Mouse (Mus musculus) macrophage (primary cell): Measurements from ENCODE around the gene D930007J09Rik. TPM values are rescaled to one million over a fixed set of nuclear protein-coding genes. Genes with fewer than 3 reads are reported as not detected.

ENCODE experiments used
- H3K27ac ChIP-seq: fragments of 350-480 bp; formaldehyde crosslinking; 2 replicates; pipeline ENCODE4 v1.9.0; 2021
- H3K36me3 ChIP-seq: fragments of 350-480 bp; formaldehyde crosslinking; 2 replicates; pipeline ENCODE4 v1.9.0; 2021; ENCODE audit errors: inconsistent target
- H3K4me3 ChIP-seq: fragments of 350-480 bp; formaldehyde crosslinking; 2 replicates; pipeline ENCODE4 v1.9.0; 2021; ENCODE audit errors: inconsistent target
- H3K79me2 ChIP-seq: fragments of 350-480 bp; formaldehyde crosslinking; 2 replicates; pipeline ENCODE4 v1.9.0; 2021; ENCODE audit errors: inconsistent target
- WGBS: methylation state at CpG from one replicate; pipeline ENCODE4 v1.1.7; 2026; ENCODE audit warnings: inconsistent platforms; ENCODE audit not compliant: missing documents; 5-methylcytosine and 5-hydroxymethylcytosine counted together
- polyA plus RNA-seq: library from polyadenylated mRNA; stranded (reverse); fragments of 250-400 nt; gene quantifications from 3 replicates; pipeline ENCODE4 v1.2.4, GENCODE M21; 2018; ENCODE audit warnings: inconsistent platforms

The D930007J09Rik gene
- polyA plus RNA-seq, 1 experiment from 2014 or later: not detected

DNA sequence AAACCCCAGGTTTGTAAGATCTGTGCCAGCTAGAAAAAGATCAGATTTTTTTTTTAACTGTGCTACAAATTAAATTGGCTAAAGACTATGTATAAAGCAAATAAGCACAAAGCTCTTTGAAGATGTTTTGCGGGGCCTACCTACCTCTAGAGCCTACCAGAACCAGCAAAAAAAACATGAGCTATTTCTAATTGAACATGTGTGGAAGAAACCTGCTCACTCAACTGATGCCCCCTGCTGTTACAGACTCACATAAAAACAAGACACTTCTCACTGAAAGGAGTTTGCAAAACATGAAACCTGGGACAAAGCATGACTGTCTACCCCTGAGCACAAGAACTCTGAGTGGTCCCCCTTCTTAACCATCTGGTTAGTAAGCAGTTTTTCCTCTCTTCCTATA, 5.6 kb downstream of the D930007J09Rik start:
- H3K79me2 ChIP-seq: no peaks in the 10 kb centered on the region
- WGBS: 100% methylated on average over 1 of the region's 1 CpGs
- H3K36me3 ChIP-seq: no peaks in the 10 kb centered on the region
- no peak overlapping the region for H3K27ac ChIP-seq
- no peak overlapping the region for H3K4me3 ChIP-seq

DNA sequence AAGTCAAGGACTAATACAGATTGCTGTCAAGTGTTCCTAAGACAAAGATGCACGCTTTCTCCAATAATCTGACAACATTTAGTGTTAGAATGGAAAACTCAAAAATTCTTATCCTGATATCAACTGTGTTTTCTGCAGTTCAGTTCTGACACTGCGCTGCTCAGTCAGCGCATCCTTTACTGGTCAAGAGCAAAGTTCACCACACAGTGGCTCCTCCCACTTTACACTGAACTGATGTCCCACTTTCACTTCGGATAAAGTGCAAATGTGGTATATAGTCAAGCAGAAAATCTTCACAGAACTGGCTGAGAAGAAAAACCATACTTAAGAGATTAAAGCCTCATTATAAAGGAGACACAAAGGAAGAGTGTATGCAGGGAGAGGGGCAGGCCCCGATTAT, 7.5 kb downstream of the D930007J09Rik start:
- WGBS: 91% methylated on average over 5 of the region's 5 CpGs
- H3K4me3 ChIP-seq: no peak overlapping the region
- H3K79me2 ChIP-seq: no peaks in the 10 kb centered on the region
- H3K36me3 ChIP-seq: no peaks in the 10 kb centered on the region
- H3K27ac ChIP-seq: no peak overlapping the region

DNA sequence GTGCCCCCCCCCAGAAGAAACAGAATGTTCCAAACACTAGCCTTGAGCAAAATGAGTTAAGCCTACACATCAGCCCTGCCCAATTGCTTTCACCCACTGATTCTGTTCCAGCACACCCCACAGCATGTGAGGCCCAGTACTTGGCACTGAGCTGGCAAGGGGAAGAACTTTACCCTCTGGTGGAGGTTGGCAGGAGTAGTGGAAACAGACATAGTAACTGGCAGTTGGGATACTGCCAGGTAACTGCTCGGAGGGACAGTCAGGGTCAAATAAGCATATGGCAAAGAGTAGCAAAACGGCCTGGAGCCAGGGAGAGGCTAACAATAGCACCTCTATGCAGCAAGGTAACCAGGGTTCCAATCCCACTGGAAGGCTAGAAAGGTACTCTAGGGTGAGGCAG, 8.0 kb downstream of the D930007J09Rik start:
- no peak overlapping the region for H3K4me3 ChIP-seq
- H3K79me2 ChIP-seq: no peaks in the 10 kb centered on the region
- WGBS: 78% methylated on average over 2 of the region's 2 CpGs
- H3K27ac ChIP-seq: no peak overlapping the region
- H3K36me3 ChIP-seq: no peaks in the 10 kb centered on the region

DNA sequence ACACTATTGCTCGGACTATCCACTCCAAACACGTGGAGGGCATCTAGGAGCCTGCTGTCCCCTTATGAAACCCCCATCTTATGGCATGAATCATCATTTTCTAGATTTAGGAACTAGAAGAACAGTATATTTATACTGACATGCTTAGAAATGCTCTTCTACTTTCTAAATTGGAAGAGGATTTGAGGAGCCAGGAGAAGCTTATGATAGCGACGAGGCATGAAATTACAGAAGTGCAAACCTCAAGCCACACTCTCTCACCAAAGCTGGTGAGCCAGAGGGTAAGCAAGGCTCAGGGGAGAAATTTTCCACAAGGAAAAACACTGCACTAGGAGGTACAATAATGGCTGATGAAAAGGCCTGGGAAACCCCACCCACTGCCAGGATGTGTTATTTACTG, 12.9 kb downstream of the D930007J09Rik start:
- Histone ChIP-seq H3K36me3 (no peaks in the 10 kb centered on the region), H3K4me3 (no peak overlapping the region), H3K79me2 (no peaks in the 10 kb centered on the region), H3K27ac (no peak overlapping the region)
- 63% methylated on average over 4 of the region's 4 CpGs for WGBS

DNA sequence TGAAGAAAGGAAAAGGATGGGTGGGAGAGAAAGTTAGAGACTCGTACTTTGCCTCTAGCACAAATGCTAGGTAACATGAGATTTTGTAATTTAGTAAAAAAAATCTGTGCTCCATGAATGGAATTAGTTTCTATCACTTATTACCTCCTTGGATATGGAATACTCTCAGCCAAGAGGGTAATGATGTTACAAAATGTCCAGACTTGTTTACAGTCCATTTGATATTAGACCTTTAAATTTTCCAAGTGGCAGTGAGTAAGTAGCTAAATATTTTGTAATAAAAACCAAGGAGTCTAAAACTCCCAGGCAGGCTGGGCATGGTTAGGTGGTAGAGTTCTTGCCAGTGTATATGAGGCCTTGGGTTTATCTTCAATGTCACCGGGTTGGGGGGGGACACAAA, 15.1 kb downstream of the D930007J09Rik start:
- no peaks in the 10 kb centered on the region for H3K36me3 ChIP-seq
- no peaks in the 10 kb centered on the region for H3K79me2 ChIP-seq
- WGBS: 93% methylated on average over 2 of the region's 2 CpGs
- H3K27ac ChIP-seq: no peak overlapping the region
- H3K4me3 ChIP-seq: no peak overlapping the region

DNA sequence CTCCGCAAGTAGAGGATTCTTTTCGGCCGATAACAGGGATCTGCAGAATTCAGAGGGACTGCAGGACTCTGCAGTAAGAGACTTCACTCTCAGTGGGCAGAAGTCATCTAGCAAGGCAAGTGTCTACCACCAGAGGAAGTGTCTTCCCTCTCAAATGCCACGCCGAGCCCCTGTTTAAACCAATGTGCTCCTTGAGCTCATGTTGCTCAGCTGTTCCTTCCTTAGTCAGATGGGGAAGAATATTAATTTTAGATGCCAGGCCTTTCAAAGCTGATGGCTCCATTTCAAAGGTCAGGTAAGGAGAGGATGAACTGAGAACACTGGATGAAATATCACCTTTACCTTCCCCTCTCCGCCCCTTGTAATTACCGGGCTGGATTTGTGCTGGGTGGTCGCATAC, 18.8 kb downstream of the D930007J09Rik start, which contains the start of gene Mylk4:
Gene Mylk4, minus strand, starts transcription at position 139 of the 400 bp plus-strand sequence.
- WGBS: 90% methylated on average over 8 of the region's 8 CpGs
- no peaks in the 10 kb centered on the region for H3K79me2 ChIP-seq
- H3K36me3 ChIP-seq: no peaks in the 10 kb centered on the region

DNA sequence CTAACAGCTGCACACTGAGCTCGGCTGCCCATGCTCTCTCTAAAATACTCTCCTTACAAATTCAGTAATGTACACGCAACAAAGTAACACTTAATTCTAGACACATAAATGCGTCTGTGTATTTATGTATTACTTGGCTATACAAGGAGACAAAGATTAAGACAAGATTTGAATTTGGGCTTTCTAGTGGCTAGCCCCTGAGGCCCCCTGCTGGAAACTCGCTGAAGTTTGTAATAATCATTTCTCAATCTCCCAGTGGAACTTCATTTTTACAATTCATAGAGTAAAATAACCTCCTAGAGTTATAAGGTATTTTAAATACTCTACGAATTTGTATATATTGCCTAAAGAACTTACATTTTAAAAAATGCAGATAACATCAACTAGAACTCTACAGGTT, 19.6 kb downstream of the D930007J09Rik start:
- Histone ChIP-seq H3K4me3 (no peak overlapping the region), H3K79me2 (no peaks in the 10 kb centered on the region), H3K36me3 (no peaks in the 10 kb centered on the region), H3K27ac (no peak overlapping the region)
- 65% methylated on average over 5 of the region's 5 CpGs for WGBS

More for the DNA sequence above, 18.8 kb downstream of the D930007J09Rik start, which contains the start of gene Mylk4:
- Histone ChIP-seq H3K4me3 (no peak within 1 kb of the TSS), H3K27ac (no peak within 1 kb of the TSS)

DNA sequence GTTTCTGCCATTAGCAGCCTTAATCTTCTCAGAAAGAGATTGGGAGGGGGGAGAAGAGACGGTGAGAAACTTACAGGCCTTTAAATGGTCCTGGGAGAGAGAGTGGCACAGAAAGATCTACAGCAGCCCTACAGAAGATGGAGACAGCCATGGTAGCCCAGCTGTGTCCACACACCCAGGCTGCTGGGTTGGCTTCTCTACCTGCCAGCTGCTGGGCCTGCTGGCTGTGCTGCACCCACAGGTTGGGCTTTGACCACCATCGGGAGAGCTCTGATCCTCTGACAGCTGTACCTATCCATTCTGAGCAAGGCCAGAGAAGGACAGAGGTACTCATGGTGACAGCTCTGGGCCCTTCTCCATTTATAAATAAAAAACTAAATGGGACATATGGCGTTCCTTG, 23.8 kb downstream of the D930007J09Rik start:
- Histone ChIP-seq H3K4me3 (no peak overlapping the region), H3K79me2 (no peaks in the 10 kb centered on the region)
- WGBS: 97% methylated on average over 3 of the region's 3 CpGs

DNA sequence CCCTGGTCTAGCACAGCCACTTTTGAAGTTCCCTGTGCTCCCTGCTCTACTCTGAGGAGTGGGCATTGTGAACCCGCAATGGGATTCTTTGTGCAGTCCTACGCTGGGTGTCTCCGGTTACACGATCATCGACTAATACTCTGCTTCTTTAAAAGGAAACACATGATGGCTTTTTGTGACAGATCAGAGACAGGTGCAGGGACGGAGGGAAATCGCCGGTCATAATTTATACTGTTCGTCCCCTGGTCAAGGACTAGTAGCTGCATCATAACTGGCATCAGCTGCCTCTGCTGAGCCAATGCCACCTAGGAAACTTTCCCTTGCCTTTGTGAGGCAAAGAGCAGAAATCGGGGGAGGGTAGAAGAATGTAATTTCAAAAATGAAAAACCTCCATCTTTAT, 26.3 kb downstream of the D930007J09Rik start:
- H3K4me3 ChIP-seq: no peak overlapping the region
- WGBS: 93% methylated on average over 10 of the region's 10 CpGs

More for the DNA sequence above, 23.8 kb downstream of the D930007J09Rik start:
- Histone ChIP-seq H3K36me3 (no peaks in the 10 kb centered on the region), H3K27ac (no peak overlapping the region)

DNA sequence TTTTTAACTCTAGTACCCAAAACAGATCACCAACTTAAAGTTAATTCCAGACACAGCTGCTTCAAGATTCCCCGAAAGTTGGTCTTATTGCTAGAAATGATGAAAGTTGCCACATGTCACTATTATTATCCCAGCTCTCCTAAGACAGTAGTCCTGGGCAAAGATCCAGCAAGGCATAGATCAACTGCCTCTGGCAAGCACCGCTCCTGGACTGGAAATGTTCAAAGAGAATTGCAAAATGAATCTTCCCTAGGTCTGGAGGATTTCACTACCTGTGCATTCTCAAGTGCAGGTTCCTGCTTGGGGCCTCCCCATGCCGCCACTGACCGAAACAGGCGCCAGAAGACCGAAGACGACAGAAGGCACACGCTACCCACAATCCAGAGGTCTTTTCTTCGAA, 26.8 kb downstream of the D930007J09Rik start:
- Histone ChIP-seq H3K27ac (no peak overlapping the region), H3K4me3 (no peak overlapping the region)
- 94% methylated on average over 9 of the region's 9 CpGs for WGBS

More for the DNA sequence above, 26.3 kb downstream of the D930007J09Rik start:
- no peaks in the 10 kb centered on the region for H3K36me3 ChIP-seq
- no peak overlapping the region for H3K27ac ChIP-seq
- no peaks in the 10 kb centered on the region for H3K79me2 ChIP-seq

DNA sequence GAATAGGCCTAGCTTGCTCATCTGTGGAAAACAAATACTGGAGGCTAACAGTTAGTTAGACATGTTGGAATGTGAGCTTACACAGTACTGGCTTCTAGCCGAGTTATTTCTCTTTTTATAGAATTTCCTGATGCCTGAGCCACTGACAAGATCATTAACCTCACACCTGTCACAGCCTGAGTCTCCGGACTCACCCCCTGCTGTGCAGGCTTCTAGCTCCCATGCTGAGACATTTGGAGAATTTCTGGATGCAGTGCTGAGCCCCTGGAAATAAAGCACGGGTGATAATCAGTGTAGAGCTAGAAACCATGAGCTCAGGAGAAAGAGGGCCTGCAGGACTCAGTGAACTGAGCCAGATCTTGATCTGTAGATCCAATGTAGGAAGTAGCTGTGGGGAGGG, 32.7 kb downstream of the D930007J09Rik start:
- WGBS: 72% methylated on average over 3 of the region's 3 CpGs
- Histone ChIP-seq H3K79me2 (no peaks in the 10 kb centered on the region), H3K27ac (no peak overlapping the region), H3K36me3 (no peaks in the 10 kb centered on the region), H3K4me3 (no peak overlapping the region)

More for the DNA sequence above, 26.8 kb downstream of the D930007J09Rik start:
- Histone ChIP-seq H3K36me3 (no peaks in the 10 kb centered on the region), H3K79me2 (no peaks in the 10 kb centered on the region)

DNA sequence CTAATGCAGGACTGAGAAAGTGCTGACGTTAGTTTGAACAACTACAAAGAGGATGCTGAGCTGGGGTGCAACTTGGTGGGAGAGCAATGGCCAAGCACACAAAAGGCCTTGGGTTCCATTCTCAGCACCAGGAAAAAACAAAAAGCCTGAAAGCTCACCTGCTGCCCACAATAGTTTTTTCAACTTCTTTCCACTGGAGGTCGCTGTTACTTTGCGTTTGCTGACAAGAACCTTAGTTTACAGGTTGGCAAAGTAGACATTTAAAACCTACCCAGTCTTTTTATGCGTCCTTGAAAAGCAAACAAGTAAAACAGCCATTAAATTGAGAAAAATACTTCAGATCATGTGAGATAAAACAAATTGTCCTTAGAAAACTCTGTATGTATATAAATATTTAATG, 34.5 kb downstream of the D930007J09Rik start:
- no peak overlapping the region for H3K27ac ChIP-seq
- WGBS: 18% methylated on average over 4 of the region's 4 CpGs
- H3K4me3 ChIP-seq: no peak overlapping the region
- H3K79me2 ChIP-seq: no peaks in the 10 kb centered on the region
- H3K36me3 ChIP-seq: no peaks in the 10 kb centered on the region

DNA sequence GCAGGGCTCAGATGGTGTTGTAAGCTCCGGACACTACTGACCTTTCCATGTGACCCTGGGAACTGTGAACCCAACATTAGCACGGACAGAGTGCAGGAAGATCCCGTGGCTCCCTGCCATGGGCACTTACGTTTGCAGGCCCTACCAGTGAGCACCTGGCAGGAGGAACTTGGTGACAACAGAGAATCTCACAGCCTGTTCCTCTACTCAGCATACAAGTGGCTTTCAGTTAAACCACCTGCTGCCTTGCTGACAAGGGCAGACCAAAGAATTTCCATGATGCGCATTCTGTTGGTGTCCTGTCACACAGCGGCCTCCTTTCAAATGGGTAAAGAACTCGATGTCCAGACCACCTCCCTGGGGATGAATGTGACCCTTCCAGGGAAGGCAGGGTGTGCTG, 38.2 kb downstream of the D930007J09Rik start:
- no peaks in the 10 kb centered on the region for H3K36me3 ChIP-seq
- no peak overlapping the region for H3K4me3 ChIP-seq
- H3K79me2 ChIP-seq: no peaks in the 10 kb centered on the region
- no peak overlapping the region for H3K27ac ChIP-seq
- 65% methylated on average over 7 of the region's 7 CpGs for WGBS

DNA sequence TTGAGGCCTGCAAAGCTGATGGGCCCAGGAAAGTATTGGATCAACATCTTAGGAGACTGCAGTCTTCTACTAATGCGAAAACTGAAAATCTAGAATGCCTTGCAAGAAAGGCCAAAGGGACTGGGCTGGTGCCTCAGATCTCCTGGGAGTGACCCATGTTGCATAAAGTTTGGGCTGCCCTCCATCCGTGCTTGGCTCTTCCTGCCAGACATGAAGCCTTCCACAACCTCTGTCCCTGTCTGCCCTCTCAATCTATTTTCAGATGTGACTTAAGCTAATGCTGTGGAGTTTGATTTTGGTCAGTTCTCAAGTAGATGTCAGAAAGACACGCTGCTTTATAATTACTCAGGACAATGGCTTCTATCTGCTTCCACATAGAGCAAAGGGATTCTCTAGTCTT, 39.5 kb downstream of the D930007J09Rik start:
- 90% methylated on average over 3 of the region's 3 CpGs for WGBS
- Histone ChIP-seq H3K79me2 (no peaks in the 10 kb centered on the region), H3K36me3 (no peaks in the 10 kb centered on the region), H3K27ac (no peak overlapping the region), H3K4me3 (no peak overlapping the region)

DNA sequence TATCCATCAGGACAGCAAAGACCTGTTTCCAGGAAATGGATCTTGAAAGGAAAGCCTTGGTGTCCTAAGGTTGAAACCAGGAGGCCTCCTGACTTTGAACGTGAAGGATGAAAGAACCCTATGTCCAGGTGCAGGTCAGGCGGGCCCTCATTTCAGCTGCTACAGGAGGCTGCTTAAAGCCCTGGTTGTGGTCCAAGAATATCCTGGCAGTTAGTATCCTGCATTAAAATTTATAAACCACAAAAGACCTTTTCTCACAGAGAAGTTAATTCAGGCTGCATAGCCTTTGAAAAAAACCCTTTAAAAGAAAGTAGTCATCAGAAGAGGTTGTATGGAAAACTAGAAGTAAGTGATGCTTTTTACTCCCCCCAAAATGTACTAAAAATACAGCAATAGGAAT, 41.9 kb downstream of the D930007J09Rik start:
- Histone ChIP-seq H3K4me3 (no peak overlapping the region), H3K36me3 (no peaks in the 10 kb centered on the region), H3K79me2 (no peaks in the 10 kb centered on the region), H3K27ac (no peak overlapping the region)
- 88% methylated on average over 2 of the region's 2 CpGs for WGBS

DNA sequence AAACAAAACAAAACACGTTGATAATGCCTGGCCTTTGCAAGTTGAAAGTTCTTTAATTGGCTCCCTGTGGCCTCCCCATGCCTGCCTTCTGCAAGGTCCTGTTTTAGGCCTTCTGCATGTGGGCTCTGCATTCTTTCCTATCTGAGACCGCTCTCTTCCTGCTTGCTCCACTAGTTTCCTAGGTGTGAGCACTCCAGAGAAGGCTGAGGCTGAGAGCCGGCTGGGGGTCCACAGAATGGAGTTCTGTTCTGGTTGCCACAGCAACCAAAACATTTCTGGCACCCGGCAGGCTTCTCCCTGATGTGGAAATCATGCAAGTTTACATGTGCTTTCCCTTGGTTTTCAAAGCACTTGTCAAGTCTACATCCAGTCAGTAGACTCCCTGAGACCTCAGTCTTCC, 43.6 kb downstream of the D930007J09Rik start:
- Histone ChIP-seq H3K79me2 (no peaks in the 10 kb centered on the region), H3K36me3 (no peaks in the 10 kb centered on the region), H3K27ac (no peak overlapping the region), H3K4me3 (no peak overlapping the region)
- WGBS: 80% methylated on average over 4 of the region's 4 CpGs
